Mouse (Mus musculus) embryonic fibroblast, embryonic 13.5 days (primary cell): ENCODE measurements at regions not wholly inside any gene's neighbourhood (a gene's known extent, or its start where the extent isn't known, plus 50 kb on each side); places are given as distances from the start of the nearest gene placed in this dataset.
"Not testable (repeated sequence)": the region's sequence is repeated elsewhere in the genome, so short reads cannot be mapped to it uniquely, and the experiment has no call there.

Source experiments
- CTCF ChIP-seq: IDR thresholded peaks from 2 replicates; pipeline ENCODE4 v1.5.1; 2011; ENCODE audit warnings: mild to moderate bottlenecking, control low read depth, low read length, moderate library complexity, borderline replicate concordance; ENCODE audit not compliant: insufficient read depth
- POLR2A ChIP-seq: IDR thresholded peaks from 2 replicates; pipeline ENCODE4 v1.6.1; 2011; ENCODE audit warnings: low read depth, mild to moderate bottlenecking, control low read depth, low read length, moderate library complexity

- not testable (repeated sequence) for TF ChIP-seq CTCF, POLR2A
These were observed 155.8 kb upstream of the Peli2 start for GRCm38 (mm10) chr14:47964806-47965205.
